Comparison of ENCODE assay signal across 18 mouse cellular contexts in genomic region chr11:12424205-12424604, GRCm38 (mm10). TPM values are rescaled to one million over a fixed set of nuclear protein-coding genes. Genes with fewer than 3 reads are reported as not detected.
DNase-seq lines count a peak whose midpoint lies in the region; ATAC-seq and TF ChIP-seq lines count a peak whose summit lies in the region.
"Had no signal": no experiment of that assay in that cellular context is flagged by ENCODE, and none has a peak within 500 bp of the region (broad histone marks: within the 10 kb centered on the region; RNA-seq: fewer than 3 reads in every experiment).

No protein-coding gene starts in this region.

- H3K4me2 ChIP-seq in embryonic facial prominence, embryonic 15.5 days (replicated peaks) = no peak overlapping the region
- no peak overlapping the region for H3K4me2 ChIP-seq in kidney, embryonic 15.5 days
- H3K4me2 ChIP-seq in midbrain, embryonic 16.5 days (ENCODE audit: low read length) = no peak overlapping the region
- no peak overlapping the region for H3K4me2 ChIP-seq in midbrain, embryonic 13.5 days (replicated peaks)
- H3K4me2 ChIP-seq: heart, embryonic 13.5 days; neural tube, embryonic 15.5 days had no signal

- no peaks in the 10 kb centered on the region for H3K27me3 ChIP-seq in embryonic facial prominence, embryonic 15.5 days
- no peaks in the 10 kb centered on the region for H3K27me3 ChIP-seq in embryonic facial prominence, embryonic 10.5 days (replicated peaks; ENCODE audit: low read depth, poor library complexity, severe bottlenecking)
- H3K27me3 ChIP-seq in kidney, adult 2 months (replicated peaks; ENCODE audit: control insufficient read depth, insufficient read depth, low read length) = no peaks in the 10 kb centered on the region
- H3K27me3 ChIP-seq in kidney, embryonic 15.5 days = no peaks in the 10 kb centered on the region
- H3K27me3 ChIP-seq in midbrain, embryonic 16.5 days (ENCODE audit: control insufficient read depth, insufficient read depth, low read depth, low read length) = no peaks in the 10 kb centered on the region
- H3K27me3 ChIP-seq in midbrain, embryonic 13.5 days = 0 out of 2 replicates have a peak, but pooled peaks cover 3% of the 10 kb centered on the region
- H3K27me3 ChIP-seq: heart, embryonic 13.5 days; megakaryocyte, embryonic 14.5 days; neural tube, embryonic 15.5 days had no signal

- TF ChIP-seq POLR2A in kidney, adult 2 months (IDR thresholded peaks at IDR 0.05; ENCODE audit: low read depth, low read length) = no peak

- 58% methylated on average over 2 of the region's 2 CpGs for WGBS in embryonic facial prominence, embryonic 15.5 days
- WGBS in embryonic facial prominence, embryonic 10.5 days = 87% methylated on average over 2 of the region's 2 CpGs
- 53% methylated on average over 2 of the region's 2 CpGs for whole genome bisulfite sequencing in kidney, adult 2 months
- 77% methylated on average over 2 of the region's 2 CpGs for WGBS in kidney, embryonic 15.5 days
- WGBS in midbrain, embryonic 16.5 days = 85% methylated on average over 2 of the region's 2 CpGs
- 86% methylated on average over 2 of the region's 2 CpGs for whole genome bisulfite sequencing in midbrain, embryonic 13.5 days

- peak; percentile 24; the same call in 1 of the 2 replicates for ATAC-seq in embryonic facial prominence, embryonic 15.5 days (ENCODE audit: insufficient number of reproducible peaks, low FRiP score, low TSS enrichment, low read depth)
- ATAC-seq in kidney, embryonic 15.5 days (replicated peaks; ENCODE audit: low FRiP score) = no peak
- ATAC-seq in midbrain, embryonic 16.5 days = no peak; the same call in 1 of the 2 replicates
- no peak for ATAC-seq in midbrain, embryonic 13.5 days
- ATAC-seq: CD4-positive, CD25-positive, alpha-beta regulatory T cell, adult 4 months; hindbrain, postnatal 0 days had no signal

- no peak for DNase-seq in embryonic facial prominence, embryonic 10.5 days (ENCODE audit: low spot score)
- DNase-seq in kidney, adult 2 months = peak; percentile 19
- no peak for DNase-seq in cerebellum, adult 11 months
- DNase-seq in testis, postnatal 10 days (ENCODE audit: low spot score) = no peak
- DNase-seq: adrenal gland, adult 8-10 months; cerebellum, adult 18-20 months; thymus, postnatal 25 days had no signal

- no peaks in the 10 kb centered on the region for H3K9me3 ChIP-seq in embryonic facial prominence, embryonic 15.5 days (replicated peaks)
- H3K9me3 ChIP-seq in embryonic facial prominence, embryonic 10.5 days = no peaks in the 10 kb centered on the region
- no peaks in the 10 kb centered on the region for H3K9me3 ChIP-seq in kidney, embryonic 15.5 days (replicated peaks)
- no peaks in the 10 kb centered on the region for H3K9me3 ChIP-seq in midbrain, embryonic 16.5 days (replicated peaks; ENCODE audit: control insufficient read depth, low read length, poor library complexity, severe bottlenecking)
- H3K9me3 ChIP-seq in midbrain, embryonic 13.5 days = no peaks in the 10 kb centered on the region
- H3K9me3 ChIP-seq: heart, embryonic 13.5 days; megakaryocyte, embryonic 14.5 days; neural tube, embryonic 15.5 days had no signal

- no peak overlapping the region for H3K9ac ChIP-seq in embryonic facial prominence, embryonic 15.5 days
- no peak overlapping the region for H3K9ac ChIP-seq in kidney, embryonic 15.5 days
- no peak overlapping the region for H3K9ac ChIP-seq in midbrain, embryonic 16.5 days (ENCODE audit: low read depth, low read length)
- H3K9ac ChIP-seq in midbrain, embryonic 13.5 days (replicated peaks) = no peak overlapping the region
- H3K9ac ChIP-seq: heart, embryonic 13.5 days; liver, embryonic 14.5 days; neural tube, embryonic 15.5 days had no signal

- no peak overlapping the region for H3K4me3 ChIP-seq in embryonic facial prominence, embryonic 15.5 days (replicated peaks)
- no peak overlapping the region for H3K4me3 ChIP-seq in embryonic facial prominence, embryonic 10.5 days
- no peak overlapping the region for H3K4me3 ChIP-seq in kidney, adult 2 months (ENCODE audit: insufficient read depth, low read depth, low read length)
- H3K4me3 ChIP-seq in kidney, embryonic 15.5 days (replicated peaks) = no peak overlapping the region
- H3K4me3 ChIP-seq in midbrain, embryonic 16.5 days (ENCODE audit: low read depth, low read length) = no peak overlapping the region
- H3K4me3 ChIP-seq in midbrain, embryonic 13.5 days (replicated peaks) = no peak overlapping the region
- H3K4me3 ChIP-seq: heart, embryonic 13.5 days; left cerebral cortex, adult 2 months; megakaryocyte, embryonic 14.5 days; neural tube, embryonic 15.5 days had no signal

- peaks cover 9% of the 10 kb centered on the region for H3K4me1 ChIP-seq in embryonic facial prominence, embryonic 15.5 days
- H3K4me1 ChIP-seq in embryonic facial prominence, embryonic 10.5 days = no peaks in the 10 kb centered on the region
- H3K4me1 ChIP-seq in kidney, adult 2 months (ENCODE audit: control insufficient read depth, insufficient read depth, low read length) = no peaks in the 10 kb centered on the region; the same call in none of the 2 replicates
- no peaks in the 10 kb centered on the region for H3K4me1 ChIP-seq in kidney, embryonic 15.5 days
- H3K4me1 ChIP-seq in midbrain, embryonic 16.5 days (ENCODE audit: control insufficient read depth, insufficient read depth, low read length) = peaks cover 11% of the 10 kb centered on the region
- H3K4me1 ChIP-seq in midbrain, embryonic 13.5 days (replicated peaks) = 0 out of 2 replicates have a peak, but pooled peaks cover 3% of the 10 kb centered on the region
- H3K4me1 ChIP-seq: megakaryocyte, embryonic 14.5 days had no signal

- peak overlapping the region; percentile 28 for H3K27ac ChIP-seq in embryonic facial prominence, embryonic 15.5 days (replicated peaks)
- no peak overlapping the region; the same call in 1 of the 2 replicates for H3K27ac ChIP-seq in embryonic facial prominence, embryonic 10.5 days (replicated peaks)
- no peak overlapping the region for H3K27ac ChIP-seq in kidney, adult 2 months (ENCODE audit: insufficient read depth, low read depth, low read length)
- H3K27ac ChIP-seq in kidney, embryonic 15.5 days = no peak overlapping the region
- H3K27ac ChIP-seq in midbrain, embryonic 16.5 days (ENCODE audit: low read length) = peak overlapping the region; percentile 37; the same call in 1 of the 2 replicates
- H3K27ac ChIP-seq in midbrain, embryonic 13.5 days = no peak overlapping the region
- H3K27ac ChIP-seq: heart, embryonic 13.5 days; hindbrain, postnatal 0 days; left cerebral cortex, adult 2 months; liver, embryonic 14.5 days; neural tube, embryonic 15.5 days had no signal

- H3K36me3 ChIP-seq in embryonic facial prominence, embryonic 15.5 days = no peaks in the 10 kb centered on the region
- H3K36me3 ChIP-seq in embryonic facial prominence, embryonic 10.5 days (replicated peaks) = no peaks in the 10 kb centered on the region
- H3K36me3 ChIP-seq in kidney, adult 2 months (ENCODE audit: control insufficient read depth, insufficient read depth, low read length) = no peaks in the 10 kb centered on the region
- no peaks in the 10 kb centered on the region for H3K36me3 ChIP-seq in kidney, embryonic 15.5 days
- no peaks in the 10 kb centered on the region for H3K36me3 ChIP-seq in midbrain, embryonic 16.5 days (ENCODE audit: control insufficient read depth, insufficient read depth, low read length)
- no peaks in the 10 kb centered on the region for H3K36me3 ChIP-seq in midbrain, embryonic 13.5 days
- H3K36me3 ChIP-seq: heart, embryonic 13.5 days; neural tube, embryonic 15.5 days had no signal

- no peak for TF ChIP-seq CTCF in kidney, adult 2 months (conservative IDR thresholded peaks at IDR 0.05; ENCODE audit: insufficient read depth, insufficient read length, low read depth, low read length)

RNA-seq across cellular contexts. Expression of gene Cobl, which starts 40.6 kb away (rescaled TPM):
- 31.9 and 40.0 TPM in 2 replicates for polyA plus RNA-seq in embryonic facial prominence, embryonic 15.5 days (2015; fragmentation: Nextera tagmentation; extraction: Ambion mirVana)
- 2.1 and 3.4 TPM in 2 replicates for polyA plus RNA-seq in embryonic facial prominence, embryonic 10.5 days (2016; fragmentation: Nextera tagmentation; extraction: Ambion mirVana)
- 15.1 and 18.0 TPM in 2 replicates for polyA plus RNA-seq in kidney, adult 2 months (2012; rRNA removed)
- 7.7 and 10.4 TPM in 2 replicates for polyA plus RNA-seq in kidney, embryonic 15.5 days (2015; fragmentation: Nextera tagmentation; extraction: Ambion mirVana)
- polyA plus RNA-seq in midbrain, embryonic 16.5 days (2015; fragmentation: Nextera tagmentation; extraction: Ambion mirVana) = 18.3 and 21.1 TPM in 2 replicates
- 6.4 and 6.8 TPM in 2 replicates for polyA plus RNA-seq in midbrain, embryonic 13.5 days (2015; fragmentation: Nextera tagmentation; extraction: Ambion mirVana)

Comparison
In these comparisons a context has a peak if more than half of its experiments do, and no peak if none do; other contexts are left out.
1. H3K27ac ChIP-seq: peak in embryonic facial prominence, embryonic 15.5 days (single experiment) and midbrain, embryonic 16.5 days (single experiment); none in embryonic facial prominence, embryonic 10.5 days (single experiment), kidney, adult 2 months (single experiment), kidney, embryonic 15.5 days (single experiment) and midbrain, embryonic 13.5 days (single experiment).